Comparison of ENCODE assay signal across 21 mouse cellular contexts in genomic region chr2:31106004-31106403, GRCm38 (mm10). TPM values are rescaled to one million over a fixed set of nuclear protein-coding genes. Genes with fewer than 3 reads are reported as not detected.
DNase-seq lines count a peak whose midpoint lies in the region; ATAC-seq and TF ChIP-seq lines count a peak whose summit lies in the region.
"Had no signal": no experiment of that assay in that cellular context is flagged by ENCODE, and none has a peak within 500 bp of the region (broad histone marks: within the 10 kb centered on the region; RNA-seq: fewer than 3 reads in every experiment).

No protein-coding gene starts in this region.

- no peak overlapping the region for H3K4me2 ChIP-seq in forebrain, postnatal 0 days (ENCODE audit: low read depth)
- no peak overlapping the region for H3K4me2 ChIP-seq in forebrain, embryonic 12.5 days
- H3K4me2 ChIP-seq in hindbrain, embryonic 15.5 days = no peak overlapping the region
- H3K4me2 ChIP-seq in neural tube, embryonic 13.5 days = no peak overlapping the region
- no peak overlapping the region for H3K4me2 ChIP-seq in stomach, postnatal 0 days (replicated peaks; ENCODE audit: low read depth)
- no peak overlapping the region for H3K4me2 ChIP-seq in kidney, embryonic 14.5 days (replicated peaks; ENCODE audit: low read depth, low read length)
- H3K4me2 ChIP-seq: limb, embryonic 15.5 days; midbrain, embryonic 12.5 days had no signal

- H3K27me3 ChIP-seq in forebrain, postnatal 0 days (ENCODE audit: insufficient read depth, low read length) = no peaks in the 10 kb centered on the region
- H3K27me3 ChIP-seq in forebrain, embryonic 12.5 days = no peaks in the 10 kb centered on the region
- no peaks in the 10 kb centered on the region for H3K27me3 ChIP-seq in hindbrain, embryonic 15.5 days
- no peaks in the 10 kb centered on the region for H3K27me3 ChIP-seq in hindbrain, embryonic 10.5 days (ENCODE audit: insufficient read depth, poor library complexity, severe bottlenecking)
- no peaks in the 10 kb centered on the region for H3K27me3 ChIP-seq in neural tube, embryonic 13.5 days
- H3K27me3 ChIP-seq in stomach, postnatal 0 days (ENCODE audit: control insufficient read depth, insufficient read depth, low read length) = no peaks in the 10 kb centered on the region
- no peaks in the 10 kb centered on the region for H3K27me3 ChIP-seq in kidney, embryonic 14.5 days (ENCODE audit: control insufficient read depth, insufficient read depth, low read length)
- H3K27me3 ChIP-seq: embryonic facial prominence, embryonic 13.5 days; limb, embryonic 15.5 days; midbrain, embryonic 12.5 days had no signal

- DNase-seq in forebrain, postnatal 0 days = no peak
- DNase-seq in hindbrain, embryonic 10.5 days (ENCODE audit: low spot score) = no peak
- DNase-seq in neural tube, embryonic 10.5 days (ENCODE audit: extremely low spot score, low spot score) = no peak
- DNase-seq in stomach, postnatal 0 days (ENCODE audit: low spot score) = no peak
- DNase-seq: embryo, embryonic 11 days; gastrocnemius, postnatal 10 days; heart, postnatal 4 days; kidney, adult 18-20 months; right cerebral cortex, postnatal 25 days; spleen, adult 18-20 months; thymus, adult 18-20 months; thymus, postnatal 4 days had no signal

- H3K9ac ChIP-seq in forebrain, postnatal 0 days = no peak overlapping the region
- H3K9ac ChIP-seq in forebrain, embryonic 12.5 days = no peak overlapping the region
- H3K9ac ChIP-seq in hindbrain, embryonic 15.5 days = no peak overlapping the region
- H3K9ac ChIP-seq in neural tube, embryonic 13.5 days = no peak overlapping the region
- no peak overlapping the region for H3K9ac ChIP-seq in stomach, postnatal 0 days (ENCODE audit: low read length)
- H3K9ac ChIP-seq in kidney, embryonic 14.5 days (ENCODE audit: low read depth, low read length) = no peak overlapping the region
- H3K9ac ChIP-seq: limb, embryonic 15.5 days; liver, embryonic 14.5 days; midbrain, embryonic 12.5 days had no signal

- no peak overlapping the region for H3K4me3 ChIP-seq in forebrain, postnatal 0 days (ENCODE audit: low read depth, low read length)
- no peak overlapping the region for H3K4me3 ChIP-seq in forebrain, embryonic 12.5 days (replicated peaks)
- no peak overlapping the region for H3K4me3 ChIP-seq in hindbrain, embryonic 15.5 days
- H3K4me3 ChIP-seq in hindbrain, embryonic 10.5 days = no peak overlapping the region
- H3K4me3 ChIP-seq in neural tube, embryonic 13.5 days = no peak overlapping the region
- H3K4me3 ChIP-seq in stomach, postnatal 0 days (ENCODE audit: low read depth, low read length) = no peak overlapping the region
- no peak overlapping the region for H3K4me3 ChIP-seq in kidney, embryonic 14.5 days (ENCODE audit: low read length)
- H3K4me3 ChIP-seq: embryonic facial prominence, embryonic 13.5 days; erythroblast, embryonic 14.5 days; limb, embryonic 15.5 days; midbrain, embryonic 12.5 days had no signal

- no peaks in the 10 kb centered on the region for H3K9me3 ChIP-seq in forebrain, postnatal 0 days (ENCODE audit: low read length)
- no peaks in the 10 kb centered on the region for H3K9me3 ChIP-seq in forebrain, embryonic 12.5 days
- no peaks in the 10 kb centered on the region for H3K9me3 ChIP-seq in hindbrain, embryonic 15.5 days
- H3K9me3 ChIP-seq in hindbrain, embryonic 10.5 days = no peaks in the 10 kb centered on the region
- no peaks in the 10 kb centered on the region for H3K9me3 ChIP-seq in neural tube, embryonic 13.5 days
- no peaks in the 10 kb centered on the region for H3K9me3 ChIP-seq in stomach, postnatal 0 days (ENCODE audit: control insufficient read depth, low read length)
- no peaks in the 10 kb centered on the region for H3K9me3 ChIP-seq in kidney, embryonic 14.5 days (ENCODE audit: control insufficient read depth, low read length)
- H3K9me3 ChIP-seq: embryonic facial prominence, embryonic 13.5 days; limb, embryonic 15.5 days; midbrain, embryonic 12.5 days had no signal

- no peak for ATAC-seq in forebrain, postnatal 0 days
- ATAC-seq in forebrain, embryonic 12.5 days (ENCODE audit: low FRiP score) = no peak
- ATAC-seq in hindbrain, embryonic 15.5 days (ENCODE audit: low FRiP score, low read depth) = no peak
- ATAC-seq in neural tube, embryonic 13.5 days (ENCODE audit: low read depth) = no peak
- ATAC-seq in stomach, postnatal 0 days (ENCODE audit: low FRiP score, low TSS enrichment) = no peak
- ATAC-seq in kidney, embryonic 14.5 days (ENCODE audit: low FRiP score, low TSS enrichment) = no peak

- no peak for TF ChIP-seq CTCF in forebrain, postnatal 0 days (IDR thresholded peaks at IDR 0.05; ENCODE audit: low read depth)
- TF ChIP-seq CTCF in stomach, postnatal 0 days (IDR thresholded peaks at IDR 0.05; ENCODE audit: low read depth) = no peak

- WGBS in forebrain, postnatal 0 days = 94% methylated on average over 3 of the region's 3 CpGs
- WGBS in forebrain, embryonic 12.5 days = 85% methylated on average over 3 of the region's 3 CpGs
- WGBS in hindbrain, embryonic 15.5 days = 91% methylated on average over 3 of the region's 3 CpGs
- WGBS in hindbrain, embryonic 10.5 days = 90% methylated on average over 3 of the region's 3 CpGs
- WGBS in neural tube, embryonic 13.5 days = 97% methylated on average over 3 of the region's 3 CpGs
- WGBS in stomach, postnatal 0 days = 84% methylated on average over 3 of the region's 3 CpGs
- WGBS in kidney, embryonic 14.5 days = 90% methylated on average over 3 of the region's 3 CpGs

- H3K4me1 ChIP-seq in forebrain, postnatal 0 days (ENCODE audit: insufficient read depth) = peaks cover 4% of the 10 kb centered on the region; the same call in 1 of the 2 replicates
- no peaks in the 10 kb centered on the region for H3K4me1 ChIP-seq in forebrain, embryonic 12.5 days
- H3K4me1 ChIP-seq in hindbrain, embryonic 15.5 days (replicated peaks) = peaks cover 22% of the 10 kb centered on the region
- H3K4me1 ChIP-seq in hindbrain, embryonic 10.5 days (replicated peaks) = peaks cover 33% of the 10 kb centered on the region
- peaks cover 22% of the 10 kb centered on the region for H3K4me1 ChIP-seq in neural tube, embryonic 13.5 days (replicated peaks)
- H3K4me1 ChIP-seq in stomach, postnatal 0 days (replicated peaks; ENCODE audit: control insufficient read depth, insufficient read depth) = 0 out of 2 replicates have a peak, but pooled peaks cover 3% of the 10 kb centered on the region
- 0 out of 2 replicates have a peak, but pooled peaks cover 8% of the 10 kb centered on the region for H3K4me1 ChIP-seq in kidney, embryonic 14.5 days (ENCODE audit: control insufficient read depth, insufficient read depth, low read length)

- no peak for TF ChIP-seq EP300 in stomach, postnatal 0 days (optimal IDR thresholded peaks at IDR 0.05)

- H3K36me3 ChIP-seq in forebrain, postnatal 0 days (ENCODE audit: insufficient read depth) = peaks cover 7% of the 10 kb centered on the region; the same call in 1 of the 2 replicates
- no peaks in the 10 kb centered on the region for H3K36me3 ChIP-seq in forebrain, embryonic 12.5 days (replicated peaks)
- no peaks in the 10 kb centered on the region for H3K36me3 ChIP-seq in hindbrain, embryonic 15.5 days
- peaks cover 3% of the 10 kb centered on the region for H3K36me3 ChIP-seq in hindbrain, embryonic 10.5 days
- H3K36me3 ChIP-seq in neural tube, embryonic 13.5 days = no peaks in the 10 kb centered on the region
- H3K36me3 ChIP-seq in stomach, postnatal 0 days (ENCODE audit: control insufficient read depth, insufficient read depth, low read length) = no peaks in the 10 kb centered on the region
- no peaks in the 10 kb centered on the region for H3K36me3 ChIP-seq in kidney, embryonic 14.5 days (ENCODE audit: control insufficient read depth, insufficient read depth, low read length)
- H3K36me3 ChIP-seq: midbrain, embryonic 12.5 days had no signal

- 0 out of 2 replicates have a peak overlapping the region, but pooled peaks have one; percentile 35 for H3K27ac ChIP-seq in forebrain, postnatal 0 days (ENCODE audit: low read depth, low read length)
- no peak overlapping the region for H3K27ac ChIP-seq in forebrain, embryonic 12.5 days
- H3K27ac ChIP-seq in hindbrain, embryonic 15.5 days (replicated peaks) = peak overlapping the region; percentile 84
- no peak overlapping the region for H3K27ac ChIP-seq in hindbrain, embryonic 10.5 days
- peak overlapping the region; percentile 82 for H3K27ac ChIP-seq in neural tube, embryonic 13.5 days (replicated peaks)
- peak overlapping the region; percentile 82 for H3K27ac ChIP-seq in stomach, postnatal 0 days (replicated peaks)
- no peak overlapping the region for H3K27ac ChIP-seq in kidney, embryonic 14.5 days (ENCODE audit: low read depth, low read length)
- H3K27ac ChIP-seq: liver, embryonic 14.5 days; midbrain, embryonic 12.5 days had no signal

RNA-seq across cellular contexts. Expression of gene Fnbp1, which starts 35.8 kb away (rescaled TPM):
- 9.2 and 13.3 TPM in 2 replicates for total RNA-seq in forebrain, postnatal 0 days (2014; rRNA removed)
- 9.8 and 20.1 TPM in 2 replicates for polyA plus RNA-seq in forebrain, postnatal 0 days (2015; fragmentation: Nextera tagmentation; extraction: Ambion mirVana)
- polyA plus RNA-seq in forebrain, embryonic 12.5 days (2016; fragmentation: Nextera tagmentation; extraction: Ambion mirVana) = 16.3 and 18.9 TPM in 2 replicates
- polyA plus RNA-seq in hindbrain, embryonic 15.5 days (2015; fragmentation: Nextera tagmentation; extraction: Ambion mirVana) = 32.5 and 33.0 TPM in 2 replicates
- 14.7 and 16.0 TPM in 2 replicates for polyA plus RNA-seq in hindbrain, embryonic 10.5 days (2016; fragmentation: Nextera tagmentation; extraction: Ambion mirVana)
- polyA plus RNA-seq in neural tube, embryonic 13.5 days (2015; fragmentation: Nextera tagmentation; extraction: Ambion mirVana) = 21.6 and 28.0 TPM in 2 replicates
- polyA plus RNA-seq in stomach, postnatal 0 days (2015; fragmentation: Nextera tagmentation; extraction: Ambion mirVana) = 15.7 and 16.3 TPM in 2 replicates
- 12.2 and 24.1 TPM in 2 replicates for polyA plus RNA-seq in kidney, embryonic 14.5 days (2014; fragmentation: Nextera tagmentation; extraction: Ambion mirVana)

RNA-seq across cellular contexts. Expression of gene Gpr107, which starts 46.1 kb away (rescaled TPM):
- total RNA-seq in forebrain, postnatal 0 days (2014; rRNA removed) = 40.8 and 47.6 TPM in 2 replicates
- polyA plus RNA-seq in forebrain, postnatal 0 days (2015; fragmentation: Nextera tagmentation; extraction: Ambion mirVana) = 20.3 and 24.0 TPM in 2 replicates
- polyA plus RNA-seq in forebrain, embryonic 12.5 days (2016; fragmentation: Nextera tagmentation; extraction: Ambion mirVana) = 38.8 and 41.4 TPM in 2 replicates
- 38.0 and 39.0 TPM in 2 replicates for polyA plus RNA-seq in hindbrain, embryonic 15.5 days (2015; fragmentation: Nextera tagmentation; extraction: Ambion mirVana)
- polyA plus RNA-seq in hindbrain, embryonic 10.5 days (2016; fragmentation: Nextera tagmentation; extraction: Ambion mirVana) = 35.1 and 35.5 TPM in 2 replicates
- polyA plus RNA-seq in neural tube, embryonic 13.5 days (2015; fragmentation: Nextera tagmentation; extraction: Ambion mirVana) = 34.9 and 37.3 TPM in 2 replicates
- polyA plus RNA-seq in stomach, postnatal 0 days (2015; fragmentation: Nextera tagmentation; extraction: Ambion mirVana) = 23.7 and 25.4 TPM in 2 replicates
- polyA plus RNA-seq in kidney, embryonic 14.5 days (2014; fragmentation: Nextera tagmentation; extraction: Ambion mirVana) = 26.6 and 27.5 TPM in 2 replicates

Comparison
In these comparisons a context has a peak if more than half of its experiments do, and no peak if none do; other contexts are left out.
1. H3K27ac ChIP-seq: peak in forebrain, postnatal 0 days (single experiment), hindbrain, embryonic 15.5 days (single experiment), neural tube, embryonic 13.5 days (single experiment) and stomach, postnatal 0 days (single experiment); none in forebrain, embryonic 12.5 days (single experiment), hindbrain, embryonic 10.5 days (single experiment) and kidney, embryonic 14.5 days (single experiment).